Mouse (Mus musculus): Measurements from ENCODE around the gene Snapin.

Gene Snapin

GRCm38 (mm10) chr3:90506362-90506761, 15.5 kb upstream of the Snapin start:
- DNase-seq (ENCODE audit: extremely low spot score, low spot score): no peak

- no peak for DNase-seq (ENCODE audit: extremely low spot score, low spot score)
Observed at GRCm38 (mm10) chr3:90505216-90505615, 14.4 kb upstream of the Snapin start.

DNA sequence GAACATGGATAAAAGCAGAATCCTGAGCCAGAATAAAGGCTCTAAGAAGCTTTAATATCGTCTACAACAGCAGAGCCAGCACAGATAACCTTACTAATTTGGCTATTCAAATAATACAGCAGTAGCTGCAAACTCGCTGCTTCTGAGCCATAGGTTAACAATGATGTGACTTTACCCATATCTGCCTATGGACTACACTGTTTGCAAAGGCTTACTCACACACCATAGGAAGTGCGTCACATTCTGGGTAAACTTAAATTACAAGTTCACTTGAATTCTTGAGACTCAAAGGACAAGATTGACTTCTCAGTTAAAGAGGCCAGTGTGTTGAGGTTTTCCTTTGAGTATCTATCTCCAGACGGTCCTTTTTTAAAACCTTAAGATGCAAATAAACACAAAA, 12.6 kb upstream of the Snapin start:
- no peak for DNase-seq (ENCODE audit: extremely low spot score, low spot score)

GRCm38 (mm10) chr3:90497597-90497996, 6.8 kb upstream of the Snapin start:
- DNase-seq (ENCODE audit: extremely low spot score, low spot score): no peak

DNA sequence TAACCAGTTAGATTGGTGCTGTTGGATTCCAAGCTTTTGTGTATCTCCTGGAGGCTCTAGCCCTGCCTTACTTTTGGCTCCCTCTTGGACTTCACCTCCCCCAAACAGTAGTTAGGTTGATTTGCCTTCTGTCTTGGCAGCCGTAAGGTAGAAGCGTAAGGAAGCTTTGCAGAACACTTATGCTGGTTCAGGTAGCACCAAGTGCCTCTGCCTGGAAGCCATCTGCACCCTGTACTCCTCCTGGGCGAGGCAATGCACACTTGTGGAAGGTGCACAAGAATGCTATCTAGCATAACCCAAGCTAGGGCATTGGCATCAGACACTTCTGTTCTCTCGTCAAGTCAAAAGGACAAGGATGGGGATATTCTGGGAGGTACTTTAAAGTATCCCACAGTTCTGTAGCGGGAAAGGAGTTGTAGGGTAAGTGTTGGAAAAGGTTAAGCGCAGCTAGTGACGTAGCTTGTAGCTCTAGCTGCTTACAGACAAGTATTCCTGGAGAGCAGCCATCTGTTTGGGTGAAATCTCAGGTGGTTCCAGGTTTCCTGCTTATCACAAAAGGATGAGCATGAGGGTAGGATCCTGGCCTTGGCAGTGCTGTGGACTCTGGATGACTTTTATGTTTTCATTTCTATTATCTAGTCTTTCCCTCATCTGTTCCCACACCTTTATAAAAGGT, 5.2 kb upstream of the Snapin start:
- DNase-seq (ENCODE audit: extremely low spot score, low spot score): no peak

DNA sequence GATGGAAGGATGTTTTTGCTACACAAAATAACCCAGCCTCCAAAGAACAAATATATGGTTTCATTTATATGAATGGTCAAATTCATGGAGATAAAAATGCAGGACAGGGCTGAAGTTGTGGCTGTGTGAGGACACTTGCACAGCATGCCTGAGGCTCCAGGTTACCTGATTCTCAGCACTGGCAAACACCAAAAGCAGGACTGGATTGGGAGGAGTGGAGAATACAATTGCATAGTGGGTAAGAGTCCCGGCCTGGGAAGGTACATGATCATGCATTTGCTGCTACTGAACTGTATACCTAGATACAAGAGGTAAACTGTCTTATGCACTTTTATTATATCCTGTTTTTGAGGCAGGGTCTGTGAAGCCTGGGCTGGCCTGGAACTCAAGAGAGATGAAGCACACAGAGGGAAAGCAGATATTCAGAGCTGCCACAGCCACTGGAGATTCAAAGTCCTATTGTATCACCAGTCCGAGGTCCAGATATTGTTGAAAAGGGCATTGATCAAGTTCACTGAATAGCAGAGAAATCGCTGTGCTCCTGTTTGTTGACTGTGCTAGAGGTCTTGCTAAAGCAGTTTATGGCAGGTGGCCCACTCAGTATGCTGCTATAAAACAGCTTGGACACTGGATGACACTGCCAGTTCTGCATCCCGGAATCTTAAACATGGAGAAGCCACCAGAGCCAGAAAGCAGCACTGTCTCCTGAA, 3.2 kb upstream of the Snapin start:
- DNase-seq (ENCODE audit: extremely low spot score, low spot score): no peak

DNA sequence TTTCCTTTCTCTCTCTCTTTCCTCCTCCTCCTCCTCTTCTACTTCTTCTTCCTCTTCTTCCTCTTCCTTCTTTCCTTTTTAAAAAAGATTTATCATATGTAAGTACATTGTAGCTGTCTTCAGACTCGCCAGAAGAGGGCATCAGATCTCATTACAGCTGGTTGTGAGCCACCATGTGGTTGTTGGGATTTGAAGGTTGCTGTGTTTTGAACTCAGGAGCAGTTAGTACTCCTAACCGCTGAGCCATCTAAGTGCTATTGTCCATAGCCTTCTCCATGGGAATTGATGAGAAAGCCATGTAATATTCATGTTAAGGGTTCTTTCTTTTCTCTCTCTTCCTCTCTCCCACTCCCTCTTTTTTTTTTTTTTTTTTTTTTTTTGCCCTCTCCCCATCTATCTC, 517 bp upstream of the Snapin start:
- no peak for DNase-seq (ENCODE audit: extremely low spot score, low spot score)

- DNase-seq (ENCODE audit: extremely low spot score, low spot score): no peak
Observed at GRCm38 (mm10) chr3:90488576-90488975, 2.3 kb downstream of the Snapin start.

GRCm38 (mm10) chr3:90486998-90487397, 3.8 kb downstream of the Snapin start:
- DNase-seq (ENCODE audit: extremely low spot score, low spot score): no peak

- DNase-seq (ENCODE audit: extremely low spot score, low spot score): peak; percentile 97
Observed at GRCm38 (mm10) chr3:90475831-90476611, 14.8 kb downstream of the Snapin start, which contains the start of gene Ilf2. Gene Ilf2, plus strand, starts transcription at chr3:90476126.

DNA sequence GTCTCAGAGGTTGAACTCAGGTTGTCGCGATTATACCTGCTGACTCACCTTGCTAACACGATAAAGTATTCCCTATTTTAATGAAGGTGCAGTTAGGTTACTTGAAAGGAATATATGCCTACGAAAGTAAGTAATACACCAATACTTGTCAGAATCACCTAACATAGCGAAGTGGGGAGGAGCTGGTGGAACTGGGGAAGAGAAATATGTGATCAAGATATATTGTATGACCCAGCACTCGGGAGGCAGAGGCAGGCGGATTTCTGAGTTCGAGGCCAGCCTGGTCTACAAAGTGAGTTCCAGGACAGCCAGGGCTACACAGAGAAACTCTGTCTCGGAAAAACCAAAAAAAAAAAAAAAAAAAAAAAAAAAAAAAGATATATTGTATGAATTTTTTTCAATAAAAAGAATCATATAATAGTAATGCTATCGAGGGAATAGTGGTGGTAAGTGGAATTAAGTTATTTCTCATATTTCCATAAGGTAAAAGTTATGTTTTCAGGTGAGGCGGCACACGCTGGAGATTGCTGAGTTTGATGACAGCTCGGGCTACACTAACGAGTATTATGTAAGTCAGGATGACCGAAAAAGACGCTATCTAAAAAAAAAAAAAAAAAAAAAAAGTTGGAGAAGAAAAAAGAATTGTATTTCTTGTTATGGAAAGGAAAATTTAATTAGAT, 15.5 kb downstream of the Snapin start:
- no peak for DNase-seq (ENCODE audit: extremely low spot score, low spot score)

DNA sequence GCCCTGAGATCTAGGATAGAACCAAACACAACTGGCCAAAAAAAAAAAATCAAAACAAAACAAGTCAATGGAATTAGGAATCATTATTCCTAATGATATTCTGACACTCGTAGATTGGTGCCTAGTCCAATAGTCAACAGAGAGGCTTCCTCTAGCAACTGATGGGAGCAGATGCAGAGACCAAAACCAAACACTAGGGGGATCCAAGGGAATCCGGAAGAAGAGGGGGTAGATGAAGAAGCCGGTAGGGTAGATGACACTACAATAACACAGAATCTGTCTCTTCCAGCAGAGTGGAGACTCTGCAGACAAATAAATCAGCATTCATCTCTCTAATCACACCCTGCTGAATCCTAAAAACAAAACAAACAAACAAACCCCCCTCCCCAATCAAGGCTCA, 18.6 kb downstream of the Snapin start:
- no peak for DNase-seq (ENCODE audit: extremely low spot score, low spot score)

DNA sequence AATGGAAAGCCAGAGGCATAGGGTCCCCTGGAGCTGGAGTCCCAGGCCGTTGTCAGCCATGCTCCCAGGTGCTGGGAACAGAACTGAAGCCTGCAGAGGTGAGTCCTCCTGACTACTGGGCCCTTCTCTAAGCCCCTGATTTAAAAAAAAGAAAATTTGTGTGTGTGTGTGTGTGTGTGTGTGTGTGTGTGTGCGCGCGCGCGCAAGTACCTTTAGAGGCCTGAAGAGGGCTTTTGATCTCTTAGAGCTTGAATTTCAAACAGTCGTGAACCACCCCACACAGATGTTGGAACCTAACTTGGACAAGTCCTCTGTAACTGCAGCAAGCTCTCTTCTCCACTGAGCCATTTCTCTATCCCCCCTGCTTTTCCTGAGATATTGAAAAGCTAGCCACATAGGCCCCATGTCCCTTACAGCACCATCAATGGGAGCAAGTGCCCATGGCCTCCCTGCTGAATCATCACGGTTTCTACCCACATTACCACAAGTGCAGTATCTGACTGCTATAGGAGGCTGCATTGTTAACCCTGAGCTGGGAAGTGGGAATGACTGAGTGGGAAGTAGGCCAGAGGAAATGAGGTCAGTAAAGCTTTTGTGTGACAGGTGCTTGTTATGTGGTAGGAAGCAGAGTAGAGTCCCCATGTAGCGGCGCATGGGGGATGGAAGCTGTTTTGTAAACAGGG, 23.1 kb downstream of the Snapin start:
- no peak for DNase-seq (ENCODE audit: extremely low spot score, low spot score)

GRCm38 (mm10) chr3:90466311-90466766, 24.5 kb downstream of the Snapin start:
- no peak for DNase-seq (ENCODE audit: extremely low spot score, low spot score)

DNA sequence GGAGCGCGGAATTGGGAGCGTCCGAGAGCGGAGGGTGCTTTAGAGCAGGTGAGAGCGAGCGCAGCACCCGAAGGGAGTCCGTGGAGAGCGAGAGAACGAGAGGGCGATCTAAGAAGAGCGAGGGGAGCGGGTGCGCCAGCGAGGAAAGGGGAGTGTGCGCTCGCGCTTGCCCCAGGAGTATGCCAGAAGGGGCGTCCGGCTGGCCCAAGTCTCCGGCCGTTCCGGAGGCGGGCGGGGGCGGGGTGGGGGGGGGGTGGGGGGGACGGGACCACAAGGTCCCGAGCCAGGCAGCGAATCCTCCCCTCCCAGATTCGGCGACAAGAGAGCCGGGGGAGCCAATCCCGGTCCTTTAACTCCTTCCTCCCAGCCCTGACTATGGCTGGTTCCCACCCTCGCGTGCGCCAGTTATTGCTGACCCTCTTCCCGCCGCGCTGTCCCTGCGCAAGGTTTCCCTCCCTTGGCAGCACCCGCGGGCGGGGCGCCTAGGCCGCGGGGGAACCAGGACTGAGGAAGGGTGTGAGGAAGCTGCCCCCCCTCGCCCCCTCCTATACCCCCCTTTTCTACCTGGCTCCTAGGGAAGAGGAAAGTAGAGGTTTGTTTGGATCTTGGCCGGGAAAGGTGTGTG, 25.0 kb downstream of the Snapin start, which contains the start of gene Npr1:
TSS of gene Npr1 (minus strand) at position 181 of the 625 bp plus-strand sequence.
- peak; percentile 71 for DNase-seq (ENCODE audit: extremely low spot score, low spot score)

GRCm38 (mm10) chr3:90465081-90465685, 25.6 kb downstream of the Snapin start:
- peak; percentile 67 for DNase-seq (ENCODE audit: extremely low spot score, low spot score)

- peak; percentile 30 for DNase-seq (ENCODE audit: extremely low spot score, low spot score)
Observed at GRCm38 (mm10) chr3:90464552-90465080, 26.2 kb downstream of the Snapin start.

GRCm38 (mm10) chr3:90462579-90462978, 28.3 kb downstream of the Snapin start:
- DNase-seq (ENCODE audit: extremely low spot score, low spot score): no peak

DNA sequence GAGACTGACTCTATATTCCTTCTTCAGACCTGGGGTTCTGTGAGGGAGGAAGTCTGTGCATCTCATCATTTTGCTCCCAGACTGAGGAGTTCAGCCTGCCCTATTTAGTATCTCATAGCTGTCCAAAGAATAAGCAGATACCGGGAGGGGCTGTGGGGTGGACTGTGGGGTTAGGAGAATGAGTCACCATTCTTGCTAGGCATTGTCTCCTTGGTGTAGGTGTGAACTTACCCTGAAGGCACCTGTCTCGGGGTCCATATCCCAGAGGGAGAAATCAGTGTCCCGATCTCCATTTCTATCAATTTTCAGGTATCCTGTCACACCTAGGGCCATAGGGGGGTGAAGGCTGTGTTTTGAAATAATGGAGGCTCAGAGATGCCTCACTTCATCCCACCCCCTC, 28.9 kb downstream of the Snapin start:
- DNase-seq (ENCODE audit: extremely low spot score, low spot score): no peak

GRCm38 (mm10) chr3:90460315-90460714, 30.5 kb downstream of the Snapin start:
- no peak for DNase-seq (ENCODE audit: extremely low spot score, low spot score)

Measured in neural tube, embryonic 10.5 days (tissue).